Mouse (Mus musculus) intestine, embryonic 16.5 days (tissue): Measurements from ENCODE around the gene Adgrl3. TPM values are rescaled to one million over a fixed set of nuclear protein-coding genes. Genes with fewer than 3 reads are reported as not detected.

ENCODE experiments used
- ATAC-seq: fragments of 200-750 bp; cut with Nextera tagmentation; 2 replicates; pipeline ENCODE4 v1.8.0; 2017; ENCODE audit warnings: moderate TSS enrichment, moderate library complexity
- H3K27ac ChIP-seq: fragments of 300-500 bp; sonication (generic); 2 replicates; pipeline ENCODE4 v1.5.1; 2014; ENCODE audit warnings: mild to moderate bottlenecking, low read length
- H3K27me3 ChIP-seq: fragments of 300-500 bp; sonication (generic); replicated peaks from 2 replicates; pipeline ENCODE4 v1.6.1; 2014; ENCODE audit warnings: low read length, control low read depth, mixed read lengths; ENCODE audit not compliant: control insufficient read depth, insufficient read depth
- H3K36me3 ChIP-seq: fragments of 300-500 bp; sonication (generic); 2 replicates; pipeline ENCODE4 v1.6.1; 2014; ENCODE audit warnings: low read length, control low read depth; ENCODE audit not compliant: control insufficient read depth, insufficient read depth
- H3K4me1 ChIP-seq: fragments of 300-500 bp; sonication (generic); 2 replicates; pipeline ENCODE4 v1.6.1; 2014; ENCODE audit warnings: low read length, control low read depth, mixed read lengths; ENCODE audit not compliant: control insufficient read depth, insufficient read depth
- H3K4me2 ChIP-seq: fragments of 300-500 bp; sonication (generic); 2 replicates; pipeline ENCODE4 v1.6.1; 2014; ENCODE audit warnings: low read depth, low read length, control low read depth
- H3K4me3 ChIP-seq: fragments of 300-500 bp; sonication (generic); 2 replicates; pipeline ENCODE4 v1.5.1; 2014; ENCODE audit warnings: mild to moderate bottlenecking, low read length
- H3K9ac ChIP-seq: fragments of 300-500 bp; sonication (generic); 2 replicates; pipeline ENCODE4 v1.6.1; 2014; ENCODE audit warnings: low read depth, low read length
- H3K9me3 ChIP-seq: fragments of 300-500 bp; sonication (generic); 2 replicates; pipeline ENCODE4 v1.6.1; 2016; ENCODE audit warnings: low read length, control low read depth; ENCODE audit not compliant: control insufficient read depth
- WGBS: fragments of 180-500 bp; shearing (Covaris S2); extraction: QIAGEN DNeasy Blood & Tissue Kit; methylation state at CpG from one replicate; pipeline ENCODE4 v1.1.7; 2014; 5-methylcytosine and 5-hydroxymethylcytosine counted together
- polyA plus RNA-seq: library from polyadenylated mRNA; unstranded; fragments of >200 nt; fragmentation: Nextera tagmentation; extraction: Ambion mirVana; gene quantifications from 2 replicates; pipeline ENCODE4 v1.2.1, GENCODE M21; 2015

The Adgrl3 gene
- polyA plus RNA-seq, 1 experiment from 2014 or later = 6.8 TPM

DNA sequence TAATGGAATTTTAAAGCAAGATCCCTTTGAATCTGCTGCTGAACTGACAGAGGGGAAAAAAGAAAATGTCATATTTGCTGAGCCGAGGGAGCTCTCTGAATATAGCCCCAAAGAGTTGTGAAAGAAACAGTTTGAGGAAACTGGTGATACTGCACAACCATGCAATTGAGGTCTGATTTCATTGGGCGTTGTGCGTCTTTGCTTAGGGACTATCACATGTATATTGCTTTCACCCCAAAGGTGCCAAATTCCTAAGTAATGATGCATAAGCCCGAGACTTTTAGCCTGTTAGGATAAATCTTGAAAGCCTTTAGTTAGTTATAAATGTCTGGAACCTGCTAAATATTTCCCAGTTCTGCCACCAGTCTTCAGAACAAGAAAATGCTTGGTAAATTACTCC lies 594.7 kb downstream of the Adgrl3 start:
- Histone ChIP-seq H3K9me3 (no peaks in the 10 kb centered on the region), H3K4me3 (no peak overlapping the region), H3K4me2 (no peak overlapping the region), H3K27me3 (no peaks in the 10 kb centered on the region), H3K36me3 (no peaks in the 10 kb centered on the region), H3K9ac (no peak overlapping the region), H3K27ac (no peak overlapping the region), H3K4me1 (no peaks in the 10 kb centered on the region)
- WGBS = 74% methylated on average over 4 of the region's 4 CpGs
- no peak for ATAC-seq

GRCm38 (mm10) chr5:81621106-81621505 lies 601.2 kb downstream of the Adgrl3 start:
- Histone ChIP-seq H3K4me3 (no peak overlapping the region), H3K27me3 (no peaks in the 10 kb centered on the region), H3K9me3 (no peaks in the 10 kb centered on the region), H3K4me1 (no peaks in the 10 kb centered on the region), H3K9ac (no peak overlapping the region), H3K4me2 (no peak overlapping the region), H3K27ac (no peak overlapping the region), H3K36me3 (no peaks in the 10 kb centered on the region)
- WGBS = 78% methylated on average over 5 of the region's 5 CpGs
- no peak for ATAC-seq

- no peak overlapping the region for H3K27ac ChIP-seq
- H3K4me1 ChIP-seq = no peaks in the 10 kb centered on the region
- H3K9ac ChIP-seq = no peak overlapping the region
- 63% methylated on average over 3 of the region's 3 CpGs for WGBS
- H3K4me2 ChIP-seq = no peak overlapping the region
- H3K9me3 ChIP-seq = no peaks in the 10 kb centered on the region
- no peak for ATAC-seq
- H3K4me3 ChIP-seq = no peak overlapping the region
- H3K36me3 ChIP-seq = no peaks in the 10 kb centered on the region
- H3K27me3 ChIP-seq = no peaks in the 10 kb centered on the region
Observed at GRCm38 (mm10) chr5:81621715-81622114, 601.8 kb downstream of the Adgrl3 start.

GRCm38 (mm10) chr5:81623846-81624245 lies 603.9 kb downstream of the Adgrl3 start:
- 40% methylated on average over 1 of the region's 1 CpGs for WGBS
- H3K36me3 ChIP-seq = no peaks in the 10 kb centered on the region
- H3K27ac ChIP-seq = no peak overlapping the region
- ATAC-seq = no peak
- no peaks in the 10 kb centered on the region for H3K27me3 ChIP-seq
- no peak overlapping the region for H3K9ac ChIP-seq
- no peak overlapping the region for H3K4me3 ChIP-seq
- no peaks in the 10 kb centered on the region for H3K4me1 ChIP-seq
- H3K4me2 ChIP-seq = no peak overlapping the region
- H3K9me3 ChIP-seq = no peaks in the 10 kb centered on the region

DNA sequence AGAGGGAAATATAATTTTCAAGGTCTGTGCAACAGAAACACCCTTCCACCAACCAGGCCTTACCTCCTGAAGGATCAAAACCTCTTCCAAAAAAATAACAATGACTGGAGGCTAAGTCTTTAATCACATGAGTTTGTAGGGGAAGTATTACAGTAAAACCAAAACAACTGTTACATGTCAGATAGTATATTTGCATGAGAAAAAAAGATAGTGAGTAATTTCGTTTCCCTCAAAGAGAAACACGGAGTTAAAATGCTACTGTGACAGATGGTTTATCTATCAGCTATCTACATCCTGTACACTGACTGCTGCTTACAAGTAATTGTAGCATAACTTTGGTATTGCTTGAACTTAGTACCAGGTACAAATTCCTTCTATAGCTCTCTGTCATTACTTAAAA lies 616.2 kb downstream of the Adgrl3 start:
- no peak overlapping the region for H3K9ac ChIP-seq
- H3K4me2 ChIP-seq = no peak overlapping the region
- no peak overlapping the region for H3K27ac ChIP-seq
- H3K27me3 ChIP-seq = no peaks in the 10 kb centered on the region
- no peaks in the 10 kb centered on the region for H3K36me3 ChIP-seq
- no peaks in the 10 kb centered on the region for H3K4me1 ChIP-seq
- H3K9me3 ChIP-seq = no peaks in the 10 kb centered on the region
- 65% methylated on average over 2 of the region's 2 CpGs for WGBS
- no peak for ATAC-seq
- H3K4me3 ChIP-seq = no peak overlapping the region

- 78% methylated on average over 2 of the region's 2 CpGs for WGBS
- no peak overlapping the region for H3K9ac ChIP-seq
Observed at GRCm38 (mm10) chr5:81638422-81638821, 618.5 kb downstream of the Adgrl3 start.

GRCm38 (mm10) chr5:81640118-81640517 lies 620.2 kb downstream of the Adgrl3 start:
- Histone ChIP-seq H3K4me2 (no peak overlapping the region), H3K4me3 (no peak overlapping the region), H3K27me3 (no peaks in the 10 kb centered on the region), H3K9me3 (no peaks in the 10 kb centered on the region), H3K27ac (no peak overlapping the region), H3K36me3 (no peaks in the 10 kb centered on the region), H3K9ac (no peak overlapping the region), H3K4me1 (no peaks in the 10 kb centered on the region)
- ATAC-seq = no peak
- WGBS = 71% methylated on average over 4 of the region's 4 CpGs

More at GRCm38 (mm10) chr5:81638422-81638821, 618.5 kb downstream of the Adgrl3 start:
- H3K36me3 ChIP-seq = no peaks in the 10 kb centered on the region
- no peak overlapping the region for H3K27ac ChIP-seq
- ATAC-seq = no peak
- no peak overlapping the region for H3K4me2 ChIP-seq
- no peaks in the 10 kb centered on the region for H3K9me3 ChIP-seq
- no peak overlapping the region for H3K4me3 ChIP-seq
- no peaks in the 10 kb centered on the region for H3K4me1 ChIP-seq
- H3K27me3 ChIP-seq = no peaks in the 10 kb centered on the region

DNA sequence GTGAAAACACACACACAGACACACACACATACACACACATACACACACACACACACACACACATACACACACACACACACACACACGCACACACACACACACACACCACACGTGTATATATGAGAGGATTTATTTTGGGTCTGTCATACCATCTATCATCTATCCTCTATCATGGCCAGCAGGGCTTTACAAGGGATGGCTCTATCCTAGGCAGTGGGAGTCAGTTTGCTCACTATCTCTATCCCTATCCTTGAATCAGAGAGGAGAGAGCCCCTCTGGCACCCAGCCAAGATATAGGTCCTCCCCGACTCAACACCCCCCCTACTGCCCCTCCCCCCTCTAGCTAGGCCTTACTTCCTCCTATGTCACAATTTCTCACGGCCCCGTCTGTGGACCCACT lies 625.6 kb downstream of the Adgrl3 start:
- Histone ChIP-seq H3K4me3 (no peak overlapping the region), H3K27ac (no peak overlapping the region), H3K4me1 (no peaks in the 10 kb centered on the region), H3K36me3 (no peaks in the 10 kb centered on the region), H3K4me2 (no peak overlapping the region), H3K9me3 (no peaks in the 10 kb centered on the region), H3K9ac (no peak overlapping the region), H3K27me3 (no peaks in the 10 kb centered on the region)
- ATAC-seq = no peak
- 84% methylated on average over 5 of the region's 5 CpGs for WGBS

DNA sequence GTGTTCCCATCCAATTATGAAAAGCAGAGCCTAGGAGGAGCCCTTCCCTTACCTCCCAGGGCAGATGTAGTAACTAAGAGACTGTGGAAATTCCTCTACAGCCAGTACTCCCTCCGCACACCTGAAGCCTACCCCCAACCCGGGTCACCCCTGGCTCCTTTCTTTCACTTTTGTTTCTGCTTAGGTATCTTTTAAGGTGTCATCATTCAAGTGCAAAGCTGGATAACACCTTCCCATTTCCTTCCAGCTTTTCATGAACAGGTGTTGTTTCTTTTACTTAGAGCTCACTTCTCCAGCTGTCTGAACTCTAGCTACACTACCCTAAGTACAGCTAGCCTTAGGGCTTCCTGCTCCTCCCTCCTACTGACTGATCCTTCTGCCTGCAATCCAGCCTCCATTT lies 634.0 kb downstream of the Adgrl3 start:
- Histone ChIP-seq H3K9ac (no peak overlapping the region), H3K27me3 (no peaks in the 10 kb centered on the region), H3K9me3 (no peaks in the 10 kb centered on the region), H3K36me3 (no peaks in the 10 kb centered on the region), H3K27ac (no peak overlapping the region), H3K4me1 (no peaks in the 10 kb centered on the region), H3K4me3 (no peak overlapping the region), H3K4me2 (no peak overlapping the region)
- ATAC-seq = no peak
- 74% methylated on average over 2 of the region's 2 CpGs for WGBS

DNA sequence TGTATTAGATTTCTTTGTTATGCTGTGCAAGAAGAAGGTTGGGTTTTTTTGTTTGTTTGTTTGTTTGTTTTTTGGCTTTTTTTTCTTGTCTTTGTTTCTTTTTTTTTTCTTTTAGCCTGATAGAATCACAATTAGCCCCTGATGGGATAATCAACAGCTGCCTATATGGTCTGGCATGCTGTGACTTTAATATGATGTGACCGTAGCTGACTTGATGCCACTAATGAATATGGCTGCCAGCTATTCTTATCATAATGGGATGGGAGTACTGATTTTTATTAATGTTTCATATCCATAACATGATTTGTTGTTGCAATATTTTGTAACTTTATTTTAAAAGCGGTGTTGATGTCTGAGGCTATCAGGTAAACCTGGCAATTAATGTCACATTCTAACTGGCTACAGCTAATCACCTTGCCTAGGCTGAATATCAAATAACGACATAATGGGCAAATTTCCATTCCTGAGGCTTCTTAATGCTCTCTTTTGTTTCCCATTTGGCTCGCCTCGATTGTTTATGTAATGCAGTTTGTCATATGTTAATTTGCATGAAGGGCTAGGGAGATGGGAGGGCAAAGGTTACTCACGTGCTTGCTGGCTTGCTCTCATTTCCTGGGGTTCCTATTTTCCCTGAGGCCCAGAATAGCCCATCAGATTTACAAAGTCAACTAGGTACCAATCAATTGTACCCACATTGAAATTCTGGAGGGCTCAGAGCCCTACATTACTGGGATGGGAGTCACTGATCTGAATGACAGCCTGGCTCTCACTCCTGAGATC lies 641.9 kb downstream of the Adgrl3 start:
- no peak for ATAC-seq

More for the DNA sequence above, 641.9 kb downstream of the Adgrl3 start:
- Histone ChIP-seq H3K27me3 (no peaks in the 10 kb centered on the region), H3K27ac (no peak overlapping the region), H3K9me3 (no peaks in the 10 kb centered on the region), H3K4me2 (no peak overlapping the region), H3K4me1 (no peaks in the 10 kb centered on the region), H3K36me3 (no peaks in the 10 kb centered on the region), H3K4me3 (no peak overlapping the region), H3K9ac (no peak overlapping the region)
- 60% methylated on average over 6 of the region's 6 CpGs for WGBS
